Mouse (Mus musculus): Measurements from ENCODE around the gene Slc6a9. TPM values are rescaled to one million over a fixed set of nuclear protein-coding genes. Genes with fewer than 3 reads are reported as not detected.

Slc6a9 gene
- polyA plus RNA-seq (2017; shearing (Covaris generic)) = 0.57 TPM

GRCm38 (mm10) chr4:117834457-117834844, at the start of gene Slc6a9:
Gene Slc6a9, plus strand, starts transcription at chr4:117834506.

GRCm38 (mm10) chr4:117872471-117872886, 38.2 kb downstream of the Slc6a9 start, which contains the start of gene Ccdc24:
Gene Ccdc24, minus strand, starts transcription at chr4:117872557.

GRCm38 (mm10) chr4:117882701-117883691, 48.7 kb downstream of the Slc6a9 start, which contains the start of gene B4galt2:
Gene B4galt2, minus strand, starts transcription at chr4:117883487.

GRCm38 (mm10) chr4:117887133-117887532, 52.8 kb downstream of the Slc6a9 start, which contains the start of gene Atp6v0b:
Gene Atp6v0b, minus strand, starts transcription at chr4:117887333.

GRCm38 (mm10) chr4:117891738-117892161, 57.4 kb downstream of the Slc6a9 start, which contains the start of gene Dph2:
Gene Dph2, minus strand, starts transcription at chr4:117892032.

GRCm38 (mm10) chr4:117914591-117915442, 80.5 kb downstream of the Slc6a9 start, which contains the start of gene Ipo13:
Gene Ipo13, minus strand, starts transcription at chr4:117914999.

Other genes starting within 250 kb of the Slc6a9 start
- 28.6 TPM for gene Dmap1, start 152.2 kb upstream of the Slc6a9 start, polyA plus RNA-seq (2017; shearing (Covaris generic))
- not detected for gene Gm12845, start 110.1 kb upstream of the Slc6a9 start, polyA plus RNA-seq (2017; shearing (Covaris generic))
- not detected for gene Klf17, start 68.9 kb upstream of the Slc6a9 start, polyA plus RNA-seq (2017; shearing (Covaris generic))
- not detected for gene Ccdc24, start 38.1 kb downstream of the Slc6a9 start, polyA plus RNA-seq (2017; shearing (Covaris generic))
- not detected for gene B4galt2, start 49.0 kb downstream of the Slc6a9 start, polyA plus RNA-seq (2017; shearing (Covaris generic))
- gene Atp6v0b, start 52.8 kb downstream of the Slc6a9 start, polyA plus RNA-seq (2017; shearing (Covaris generic)) = 157 TPM
- gene Dph2, start 57.5 kb downstream of the Slc6a9 start, polyA plus RNA-seq (2017; shearing (Covaris generic)) = 11.6 TPM
- gene Ipo13, start 80.5 kb downstream of the Slc6a9 start, polyA plus RNA-seq (2017; shearing (Covaris generic)) = 24.9 TPM
- gene Artn, start 95.3 kb downstream of the Slc6a9 start, polyA plus RNA-seq (2017; shearing (Covaris generic)) = not detected